Mouse (Mus musculus) olfactory bulb, adult 2 months (tissue): ENCODE data around the gene Nepn.

Experiments used
- CTCF ChIP-seq: fragments of 200-500 bp; IDR thresholded peaks from 2 replicates; pipeline ENCODE4 v1.5.1; 2012; ENCODE audit warnings: low read depth, mild to moderate bottlenecking, low read length, moderate library complexity; ENCODE audit not compliant: insufficient read depth
- POLR2A ChIP-seq: fragments of 200-500 bp; IDR thresholded peaks from 2 replicates; pipeline ENCODE4 v1.6.1; 2012; ENCODE audit warnings: mild to moderate bottlenecking, low read depth, low read length, moderate library complexity; ENCODE audit not compliant: insufficient read depth

- TF ChIP-seq CTCF (no peak), POLR2A (no peak)
Measured at GRCm38 (mm10) chr10:52415020-52415419, 26.2 kb downstream of the Nepn start.
